Mouse (Mus musculus) c-Kit-negative CD71-positive TER-119-positive erythroid progenitor cells, embryonic 14.5 days (primary cell): ENCODE measurements around the gene Tnfrsf19.

Experiments used
- DNase-seq: peaks from one replicate; pipeline ENCODE4 v3.0.0-alpha.2; 2013; ENCODE audit warnings: low read depth, low spot score

The Tnfrsf19 gene

GRCm38 (mm10) chr14:60964016-60964810 lies 82.1 kb downstream of the Tnfrsf19 start:
- DNase-seq, result no peak

GRCm38 (mm10) chr14:60957611-60958157 lies 88.6 kb downstream of the Tnfrsf19 start:
- no peak for DNase-seq

- no peak for DNase-seq
Observed at GRCm38 (mm10) chr14:60937481-60938039, 108.7 kb downstream of the Tnfrsf19 start.

GRCm38 (mm10) chr14:60935705-60936104 lies 110.6 kb downstream of the Tnfrsf19 start:
- DNase-seq, result no peak

- DNase-seq, result no peak
Observed at GRCm38 (mm10) chr14:60926011-60926410, 120.3 kb downstream of the Tnfrsf19 start.

- no peak for DNase-seq
Observed at GRCm38 (mm10) chr14:60916661-60917060, 129.6 kb downstream of the Tnfrsf19 start.
